Mouse (Mus musculus) B cell, adult 2 months (primary cell): ENCODE measurements around the gene Rsad1.
A peak's percentile ranks its signal among the peaks of the same experiment; 100 is the strongest.

Experiments
- DNase-seq, 2 experiments: peaks; one replicate each; pipeline ENCODE4 v3.0.0; 2022

Rsad1 gene

GRCm38 (mm10) chr11:94548888-94549690 lies at the start of gene Rsad1:
Gene Rsad1 (minus strand): TSS chr11:94549255.
- DNase-seq, result peak; percentile 96 to 98

GRCm38 (mm10) chr11:94598437-94599120 lies 49.5 kb upstream of the Rsad1 start:
- no peak for DNase-seq

- DNase-seq, result no peak
These were observed 48.3 kb upstream of the Rsad1 start for GRCm38 (mm10) chr11:94597319-94597718.

GRCm38 (mm10) chr11:94596311-94596852 lies 47.3 kb upstream of the Rsad1 start:
- DNase-seq, result peak; percentile 89 to 90

- no peak for DNase-seq
These were observed 38.5 kb upstream of the Rsad1 start for GRCm38 (mm10) chr11:94587511-94587910.

- DNase-seq, result no peak
These were observed 36.0 kb upstream of the Rsad1 start for GRCm38 (mm10) chr11:94585091-94585490.

- DNase-seq, result no peak
These were observed 31.2 kb upstream of the Rsad1 start for GRCm38 (mm10) chr11:94580111-94580740.

GRCm38 (mm10) chr11:94576361-94576760 lies 27.3 kb upstream of the Rsad1 start:
- DNase-seq, result no peak

GRCm38 (mm10) chr11:94575036-94575435 lies 26.0 kb upstream of the Rsad1 start:
- DNase-seq, result no peak

- no peak for DNase-seq
These were observed 25.5 kb upstream of the Rsad1 start for GRCm38 (mm10) chr11:94574560-94574959.

- no peak for DNase-seq
These were observed 22.8 kb upstream of the Rsad1 start for GRCm38 (mm10) chr11:94571850-94572249.

GRCm38 (mm10) chr11:94570612-94571011 lies 21.6 kb upstream of the Rsad1 start:
- no peak for DNase-seq

GRCm38 (mm10) chr11:94567326-94567725 lies 18.3 kb upstream of the Rsad1 start:
- no peak for DNase-seq

- no peak for DNase-seq
These were observed 17.5 kb upstream of the Rsad1 start for GRCm38 (mm10) chr11:94566534-94566933.

GRCm38 (mm10) chr11:94565151-94565479 lies 16.1 kb upstream of the Rsad1 start:
- no peak for DNase-seq

- peak; percentile 51 to 55 for DNase-seq
These were observed 15.5 kb upstream of the Rsad1 start, which contains the start of gene Chad for GRCm38 (mm10) chr11:94564437-94565150. Gene Chad (plus strand): TSS chr11:94565047.

GRCm38 (mm10) chr11:94563821-94564220 lies 14.8 kb upstream of the Rsad1 start:
- no peak for DNase-seq

- DNase-seq, result no peak
These were observed 14.3 kb upstream of the Rsad1 start for GRCm38 (mm10) chr11:94563383-94563782.

GRCm38 (mm10) chr11:94558226-94558625 lies 9.2 kb upstream of the Rsad1 start:
- DNase-seq, result no peak

- DNase-seq, result no peak
These were observed 1.3 kb upstream of the Rsad1 start for GRCm38 (mm10) chr11:94550442-94550744.

- DNase-seq, result no peak
These were observed 811 bp upstream of the Rsad1 start for GRCm38 (mm10) chr11:94549691-94550441.
